Mouse (Mus musculus): Measurements from ENCODE around the gene Myo3b. TPM values are rescaled to one million over a fixed set of nuclear protein-coding genes. Genes with fewer than 3 reads are reported as not detected.

The Myo3b gene
- polyA plus RNA-seq, 1 experiment = not detected

DNA sequence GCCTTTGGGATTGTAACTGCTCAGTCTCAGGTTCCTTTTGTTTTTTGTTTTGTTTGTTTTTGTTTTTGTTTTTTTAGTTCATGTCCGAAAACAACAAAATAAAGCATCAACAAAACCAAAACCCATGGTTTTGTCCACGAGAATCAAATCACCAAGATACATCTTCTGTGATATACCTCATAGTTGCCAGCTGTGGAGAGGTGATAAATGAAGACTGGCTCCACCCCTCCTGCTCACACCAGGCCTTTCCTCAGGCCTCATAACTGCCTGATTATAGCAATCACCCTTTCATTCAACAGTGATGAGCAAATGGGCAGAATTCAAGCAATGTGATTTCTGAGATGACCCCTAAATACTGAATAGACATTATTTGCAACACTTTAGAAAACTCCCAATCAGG is 14.5 kb upstream of the Myo3b start:
- TF ChIP-seq POLR2A (IDR thresholded peaks at IDR 0.05; ENCODE audit: low read depth, low read length) (no peak), CTCF (IDR thresholded peaks at IDR 0.05; ENCODE audit: borderline replicate concordance, insufficient read depth, low read length) (no peak)
- H3K27ac ChIP-seq (ENCODE audit: insufficient read depth, low read length) = no peak overlapping the region
- no peaks in the 10 kb centered on the region for H3K4me1 ChIP-seq (ENCODE audit: control insufficient read depth, insufficient read depth, low read length)
- H3K4me3 ChIP-seq (ENCODE audit: insufficient read depth, low read length) = no peak overlapping the region

DNA sequence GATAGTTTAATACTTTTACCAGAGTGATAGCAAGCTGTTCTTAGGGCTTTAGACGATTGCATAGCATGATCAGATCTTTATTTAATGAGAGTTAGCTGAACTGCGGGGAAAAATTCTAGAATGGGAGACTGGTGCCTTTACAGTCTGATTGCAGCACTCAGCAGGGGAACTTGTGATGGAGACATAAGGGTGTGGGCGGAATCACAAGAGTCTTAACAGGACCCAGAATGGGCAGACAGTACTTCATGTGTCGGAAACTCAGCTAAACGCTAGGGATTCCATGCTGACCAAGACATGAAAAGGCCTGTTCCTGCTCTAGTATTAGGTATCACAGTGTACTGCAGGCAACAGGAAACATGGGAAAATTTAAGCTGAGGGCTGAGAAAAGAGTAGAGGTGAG is 13.2 kb upstream of the Myo3b start:
- TF ChIP-seq CTCF (IDR thresholded peaks at IDR 0.05; ENCODE audit: borderline replicate concordance, insufficient read depth, low read length) (no peak), POLR2A (IDR thresholded peaks at IDR 0.05; ENCODE audit: low read depth, low read length) (no peak)
- Histone ChIP-seq H3K4me1 (ENCODE audit: control insufficient read depth, insufficient read depth, low read length) (no peaks in the 10 kb centered on the region), H3K4me3 (ENCODE audit: insufficient read depth, low read length) (no peak overlapping the region), H3K27ac (ENCODE audit: insufficient read depth, low read length) (no peak overlapping the region)

DNA sequence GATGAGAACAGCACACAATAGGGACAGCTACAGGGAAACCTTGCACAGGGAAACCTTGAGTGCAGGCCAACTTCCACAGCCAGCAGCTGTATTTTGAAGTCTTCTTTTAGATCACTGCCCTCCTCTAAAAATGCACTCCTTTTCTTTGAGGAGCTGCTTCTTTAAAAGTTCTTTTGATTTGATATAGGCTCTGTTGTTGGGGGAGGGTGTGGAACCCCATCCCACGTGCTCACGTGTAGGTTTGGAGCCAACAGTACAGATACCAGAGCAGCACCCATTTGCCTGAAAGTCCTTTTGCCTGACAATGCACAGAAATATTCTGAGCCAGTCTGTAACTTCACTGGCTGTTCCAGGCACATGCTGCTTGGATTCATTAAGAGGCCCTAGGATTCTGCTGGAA is 7.5 kb upstream of the Myo3b start:
- Histone ChIP-seq H3K4me1 (ENCODE audit: control insufficient read depth, insufficient read depth, low read length) (no peaks in the 10 kb centered on the region), H3K27ac (ENCODE audit: insufficient read depth, low read length) (no peak overlapping the region), H3K4me3 (ENCODE audit: insufficient read depth, low read length) (no peak overlapping the region)
- TF ChIP-seq POLR2A (IDR thresholded peaks at IDR 0.05; ENCODE audit: low read depth, low read length) (no peak), CTCF (IDR thresholded peaks at IDR 0.05; ENCODE audit: borderline replicate concordance, insufficient read depth, low read length) (no peak)

DNA sequence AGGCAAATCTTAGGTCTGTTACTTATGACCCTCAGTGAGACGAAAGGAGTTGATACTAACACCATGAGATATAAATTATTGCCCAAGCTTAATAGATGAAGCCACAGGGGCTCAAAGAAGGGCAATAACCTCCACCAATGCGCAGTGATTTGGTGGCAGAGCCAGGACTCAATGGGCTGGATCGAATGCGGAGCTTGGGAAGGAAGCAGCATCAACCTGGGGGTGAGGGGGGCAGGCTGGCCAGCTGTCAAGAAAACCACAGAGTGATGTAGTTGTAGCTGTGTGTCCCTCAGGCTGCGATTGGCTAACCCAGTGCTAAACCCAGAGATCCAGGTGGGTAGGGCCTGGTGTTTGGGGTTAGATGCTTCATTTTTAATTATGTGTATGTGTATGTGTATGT is 4.0 kb upstream of the Myo3b start:
- H3K4me1 ChIP-seq (ENCODE audit: control insufficient read depth, insufficient read depth, low read length) = no peaks in the 10 kb centered on the region
- TF ChIP-seq CTCF (IDR thresholded peaks at IDR 0.05; ENCODE audit: borderline replicate concordance, insufficient read depth, low read length) (no peak), POLR2A (IDR thresholded peaks at IDR 0.05; ENCODE audit: low read depth, low read length) (no peak)
- no peak overlapping the region for H3K27ac ChIP-seq (ENCODE audit: insufficient read depth, low read length)
- no peak overlapping the region for H3K4me3 ChIP-seq (ENCODE audit: insufficient read depth, low read length)

DNA sequence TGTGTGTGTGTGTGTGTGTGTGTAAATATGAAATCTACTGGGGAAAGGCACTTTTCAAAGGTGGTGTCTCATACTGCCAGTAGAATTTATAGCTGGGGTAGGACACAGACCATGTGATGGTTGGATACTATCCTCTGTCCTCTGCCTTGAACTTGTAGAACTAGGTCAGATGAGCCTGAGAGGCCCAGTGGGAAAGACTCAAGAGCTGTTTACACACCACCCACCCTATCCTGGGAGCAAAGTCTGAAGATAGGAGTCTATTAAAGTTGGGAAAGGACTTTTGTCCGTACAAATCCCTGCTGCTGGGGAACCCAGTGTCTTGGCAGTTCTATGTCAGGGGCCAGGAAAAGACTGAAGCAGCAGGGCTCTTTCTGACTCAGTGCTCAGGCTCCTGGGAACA is 3.6 kb upstream of the Myo3b start:
- no peak for TF ChIP-seq CTCF (IDR thresholded peaks at IDR 0.05; ENCODE audit: borderline replicate concordance, insufficient read depth, low read length)
- TF ChIP-seq POLR2A (IDR thresholded peaks at IDR 0.05; ENCODE audit: low read depth, low read length) = no peak
- Histone ChIP-seq H3K4me3 (ENCODE audit: insufficient read depth, low read length) (no peak overlapping the region), H3K4me1 (ENCODE audit: control insufficient read depth, insufficient read depth, low read length) (no peaks in the 10 kb centered on the region), H3K27ac (ENCODE audit: insufficient read depth, low read length) (no peak overlapping the region)

DNA sequence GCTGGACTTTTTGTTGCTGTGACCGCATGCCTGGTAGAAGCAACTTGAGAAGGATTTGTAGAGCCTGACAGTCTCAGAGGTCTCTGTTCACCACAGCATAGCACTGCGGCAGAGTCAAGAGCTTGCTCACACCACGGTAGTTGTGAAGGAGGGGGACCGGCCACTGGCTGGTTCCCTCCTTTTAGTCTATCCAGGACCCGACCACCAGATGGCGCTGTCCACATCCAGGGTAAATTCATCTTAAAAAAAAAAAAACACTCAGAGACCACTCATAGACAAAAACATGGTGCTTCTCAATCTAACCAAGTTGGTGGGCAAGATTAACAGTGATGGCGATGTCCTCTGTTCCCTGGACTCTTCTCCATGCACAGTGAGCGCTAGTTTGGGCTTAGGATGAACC is 1.7 kb upstream of the Myo3b start:
- no peak overlapping the region for H3K4me3 ChIP-seq (ENCODE audit: insufficient read depth, low read length)
- no peak for TF ChIP-seq CTCF (IDR thresholded peaks at IDR 0.05; ENCODE audit: borderline replicate concordance, insufficient read depth, low read length)
- no peak for TF ChIP-seq POLR2A (IDR thresholded peaks at IDR 0.05; ENCODE audit: low read depth, low read length)
- H3K27ac ChIP-seq (ENCODE audit: insufficient read depth, low read length) = no peak overlapping the region
- H3K4me1 ChIP-seq (ENCODE audit: control insufficient read depth, insufficient read depth, low read length) = no peaks in the 10 kb centered on the region

DNA sequence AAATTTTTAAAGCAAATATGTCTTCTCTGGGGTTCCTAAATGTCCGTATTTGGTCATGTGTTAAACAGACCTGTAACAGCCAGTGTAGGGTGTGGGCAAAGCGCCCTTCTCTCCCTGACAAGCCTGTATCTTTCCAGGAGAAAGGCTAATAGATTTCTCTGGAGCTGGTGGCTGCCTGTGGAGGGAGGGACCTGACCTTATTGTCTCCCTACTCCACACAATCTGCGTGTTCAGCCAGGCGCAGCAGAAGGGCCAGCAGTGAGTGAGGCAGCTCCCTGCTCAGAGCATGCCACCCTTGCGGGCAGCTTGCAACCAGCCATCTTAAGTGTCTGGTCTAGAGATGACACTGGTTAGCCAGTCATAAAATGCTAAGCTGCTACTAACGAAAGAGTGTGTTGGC is 5.5 kb downstream of the Myo3b start:
- TF ChIP-seq CTCF (IDR thresholded peaks at IDR 0.05; ENCODE audit: borderline replicate concordance, insufficient read depth, low read length) (no peak), POLR2A (IDR thresholded peaks at IDR 0.05; ENCODE audit: low read depth, low read length) (no peak)
- H3K4me3 ChIP-seq (ENCODE audit: insufficient read depth, low read length) = no peak overlapping the region
- H3K27ac ChIP-seq (ENCODE audit: insufficient read depth, low read length) = no peak overlapping the region
- H3K4me1 ChIP-seq (ENCODE audit: control insufficient read depth, insufficient read depth, low read length) = no peaks in the 10 kb centered on the region

DNA sequence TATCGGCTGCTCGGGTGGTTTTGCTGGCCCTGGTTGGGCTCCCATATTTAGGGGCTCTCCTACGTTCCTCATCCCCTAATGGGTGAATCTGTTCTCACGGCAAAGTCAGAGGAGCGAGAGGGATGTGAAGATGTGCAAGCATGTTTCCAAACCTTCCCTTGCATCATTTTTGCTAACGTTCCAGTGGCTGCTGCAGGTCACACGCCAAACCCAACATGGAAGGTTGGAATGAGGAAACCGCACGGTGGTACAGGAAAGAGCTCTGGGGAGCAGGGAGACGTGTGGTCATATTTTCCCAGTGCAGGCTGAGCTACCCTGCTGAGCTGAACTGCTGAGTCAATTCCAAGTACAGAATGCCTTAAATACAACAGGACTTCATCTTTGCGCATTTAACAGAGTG is 8.9 kb downstream of the Myo3b start:
- Histone ChIP-seq H3K27ac (ENCODE audit: insufficient read depth, low read length) (no peak overlapping the region), H3K4me1 (ENCODE audit: control insufficient read depth, insufficient read depth, low read length) (no peaks in the 10 kb centered on the region), H3K4me3 (ENCODE audit: insufficient read depth, low read length) (no peak overlapping the region)
- TF ChIP-seq CTCF (IDR thresholded peaks at IDR 0.05; ENCODE audit: borderline replicate concordance, insufficient read depth, low read length) = no peak
- no peak for TF ChIP-seq POLR2A (IDR thresholded peaks at IDR 0.05; ENCODE audit: low read depth, low read length)

DNA sequence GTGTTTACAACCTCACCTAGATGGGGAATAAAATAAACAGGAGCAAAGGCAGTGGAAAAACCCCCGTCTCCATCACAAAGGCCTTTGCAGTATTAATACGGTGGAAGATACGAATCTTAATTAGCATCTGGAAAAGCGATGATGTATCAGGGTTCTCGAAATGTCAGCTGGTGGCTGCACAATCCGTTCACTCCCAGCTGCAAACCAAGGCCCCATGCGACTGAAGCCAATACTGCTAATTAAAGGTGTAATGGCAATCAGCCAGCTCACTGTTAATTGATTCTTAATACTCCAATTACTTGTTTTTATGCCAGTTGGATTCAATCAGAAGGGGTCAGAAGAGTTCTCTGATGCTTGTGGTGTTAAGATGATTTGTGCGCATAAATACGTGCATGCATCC is 14.9 kb downstream of the Myo3b start:
- Histone ChIP-seq H3K4me1 (ENCODE audit: control insufficient read depth, insufficient read depth, low read length) (no peaks in the 10 kb centered on the region), H3K27ac (ENCODE audit: insufficient read depth, low read length) (no peak overlapping the region), H3K4me3 (ENCODE audit: insufficient read depth, low read length) (no peak overlapping the region)
- TF ChIP-seq CTCF (IDR thresholded peaks at IDR 0.05; ENCODE audit: borderline replicate concordance, insufficient read depth, low read length) = no peak
- TF ChIP-seq POLR2A (IDR thresholded peaks at IDR 0.05; ENCODE audit: low read depth, low read length) = no peak

DNA sequence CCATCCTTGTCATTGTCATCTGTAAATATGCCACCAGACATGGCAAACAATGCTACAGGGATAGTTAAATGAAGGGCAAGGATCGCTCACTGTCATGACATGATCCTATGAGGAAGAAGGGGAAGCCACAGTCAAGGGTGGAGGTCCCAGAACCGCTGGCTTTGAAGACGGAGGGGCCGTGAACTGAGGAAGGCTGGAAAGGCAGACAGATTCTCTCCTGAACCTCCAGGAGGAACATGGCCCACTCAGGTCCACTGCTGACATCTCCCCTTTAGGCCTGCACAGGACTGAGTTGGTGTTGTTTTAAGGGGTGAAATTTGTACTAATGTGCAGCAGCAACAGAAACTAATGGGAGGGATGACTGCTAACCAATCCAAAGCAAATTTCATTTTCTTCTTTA is 19.3 kb downstream of the Myo3b start:
- Histone ChIP-seq H3K4me1 (ENCODE audit: control insufficient read depth, insufficient read depth, low read length) (no peaks in the 10 kb centered on the region), H3K27ac (ENCODE audit: insufficient read depth, low read length) (no peak overlapping the region), H3K4me3 (ENCODE audit: insufficient read depth, low read length) (no peak overlapping the region)
- TF ChIP-seq CTCF (IDR thresholded peaks at IDR 0.05; ENCODE audit: borderline replicate concordance, insufficient read depth, low read length) (no peak), POLR2A (IDR thresholded peaks at IDR 0.05; ENCODE audit: low read depth, low read length) (no peak)

Measured in embryonic fibroblast, embryonic 13.5 days (primary cell).